Mouse (Mus musculus) C2C12 (cell line): ENCODE results near the gene Kirrel3.

Experiments used
- CTCF ChIP-seq: IDR thresholded peaks from one replicate; pipeline ENCODE4 v1.5.1; 2011; ENCODE audit not compliant: control insufficient read depth, insufficient read depth, insufficient read length
- MYOD1 ChIP-seq: IDR thresholded peaks from one replicate; pipeline ENCODE4 v1.6.1; 2011; ENCODE audit warnings: low read depth; ENCODE audit not compliant: control insufficient read depth, insufficient read length
- USF1 ChIP-seq: IDR thresholded peaks from one replicate; pipeline ENCODE4 v1.6.1; 2011; ENCODE audit warnings: low read depth, mild to moderate bottlenecking, control low read depth, moderate library complexity

- TF ChIP-seq USF1 (no peak), CTCF (peak; percentile 8), MYOD1 (no peak)
Observed at GRCm38 (mm10) chr9:34861775-34862174, 376.1 kb downstream of the Kirrel3 start.
